Mouse (Mus musculus) layer of hippocampus, postnatal 25 days (tissue): Measurements from ENCODE around the gene Atp2b4. TPM values are rescaled to one million over a fixed set of nuclear protein-coding genes. Genes with fewer than 3 reads are reported as not detected.
A peak's percentile ranks its signal among the peaks of the same experiment; 100 is the strongest.

Source experiments
- DNase-seq, 2 experiments: peaks; one replicate each; pipeline ENCODE4 v3.0.0; 2022; ENCODE audit warnings: mixed read lengths in 2 of 2, low spot score in 1 of 2; ENCODE audit errors: extremely low spot score in 1 of 2
- microRNA-seq, 2 experiments: library from miRNA; unstranded; fragments of <30 nt; microRNA quantifications; one replicate each; pipeline ENCODE4 v1.2.0; 2021
- total RNA-seq, 2 experiments: library from RNA; stranded (reverse); gene quantifications; 2 replicates each; pipeline ENCODE4 v1.2.3; 2021

Atp2b4 gene
- total RNA-seq, 2 experiments from 2014 or later: 67.6 to 79.3 TPM

GRCm38 (mm10) chr1:133662941-133663340, 137.9 kb downstream of the Atp2b4 start:
- no peak for DNase-seq

- peak; percentile 78 to 80 for DNase-seq
Measured at GRCm38 (mm10) chr1:133661203-133661933, 139.5 kb downstream of the Atp2b4 start, which contains the start of gene Gm38394. Gene Gm38394 (minus strand): TSS chr1:133661318.

- DNase-seq: peak in 1 of 2 experiments; percentile 62
Measured at GRCm38 (mm10) chr1:133660466-133661202, 140.2 kb downstream of the Atp2b4 start, which contains the start of gene Zbed6. Gene Zbed6 (minus strand): TSS chr1:133660885.

GRCm38 (mm10) chr1:133658878-133659277, 142.0 kb downstream of the Atp2b4 start:
- no peak for DNase-seq

GRCm38 (mm10) chr1:133656811-133657210, 144.0 kb downstream of the Atp2b4 start:
- no peak for DNase-seq

- DNase-seq: no peak
Measured at GRCm38 (mm10) chr1:133653033-133653432, 147.8 kb downstream of the Atp2b4 start.

- DNase-seq: no peak
Measured at GRCm38 (mm10) chr1:133650288-133651055, 150.4 kb downstream of the Atp2b4 start.

Small RNA genes lying within 50 kb of the gene (microRNA-seq; reads per million reads assigned to microRNA genes)
- gene Mir6903: 0 to 0.20 reads per million in 2 experiments

Other genes starting within 250 kb of the Atp2b4 start
- 10 to 100 TPM; 61.9 to 69.5 TPM for gene Snrpe, start 190.8 kb downstream of the Atp2b4 start, total RNA-seq
- gene Zbed6, start 140.2 kb downstream of the Atp2b4 start, total RNA-seq: 1 to 10 TPM; 6.0 to 6.6 TPM
- gene Gm38394, start 139.7 kb downstream of the Atp2b4 start, total RNA-seq: 10 to 100 TPM; 22.7 to 30.4 TPM
- gene Lax1, start 110.9 kb downstream of the Atp2b4 start, total RNA-seq: under 1 TPM in 1 of 2 experiments, not detected in 1; 0.16 TPM
- gene Optc, start 107.0 kb upstream of the Atp2b4 start, total RNA-seq: under 1 TPM in 1 of 2 experiments, not detected in 1; 0.49 TPM
- gene Prelp, start 120.4 kb upstream of the Atp2b4 start, total RNA-seq: 10 to 100 TPM in 1 of 2 experiments, 1 to 10 TPM in 1; 9.2 to 11.2 TPM
- gene Fmod, start 236.2 kb upstream of the Atp2b4 start, total RNA-seq: 1 to 10 TPM; 3.2 to 5.4 TPM